Mouse (Mus musculus) liver, postnatal 0 days (tissue): Measurements from ENCODE around the gene Golim4.

Source experiments
- CTCF ChIP-seq: sonication (generic); IDR thresholded peaks from 2 replicates; pipeline ENCODE4 v1.5.1; 2016; ENCODE audit warnings: antibody characterized with exemption, low read depth
- EP300 ChIP-seq: IDR thresholded peaks from 2 replicates; pipeline ENCODE4 v1.6.1; 2016; ENCODE audit warnings: antibody characterized with exemption, low read depth, mild to moderate bottlenecking

- TF ChIP-seq CTCF (no peak), EP300 (no peak)
Observed at GRCm38 (mm10) chr3:75891581-75891980, 65.2 kb downstream of the Golim4 start.
